Mouse (Mus musculus) left cerebral cortex, adult 2 months (tissue): Measurements from ENCODE around the gene Adamts14. TPM values are rescaled to one million over a fixed set of nuclear protein-coding genes. Genes with fewer than 3 reads are reported as not detected.

Experiments
- DNase-seq, 2 experiments: peaks; one replicate each; pipeline ENCODE4 v3.0.0; 2021 to 2022; ENCODE audit warnings: low spot score in 2 of 2, mixed read lengths in 1 of 2; ENCODE audit errors: extremely low spot score in 1 of 2
- H3K27ac ChIP-seq: fragments of 200-600 bp; 2 replicates; pipeline ENCODE4 v1.8.1; 2022
- H3K4me3 ChIP-seq: fragments of 200-600 bp; 2 replicates; pipeline ENCODE4 v1.8.1; 2022
- CTCF ChIP-seq: fragments of 200-600 bp; IDR thresholded peaks from 2 replicates; pipeline ENCODE4 v1.8.1; 2022; ENCODE audit warnings: antibody characterized with exemption, mild to moderate bottlenecking, moderate library complexity
- intact Hi-C: fragments of 180-260 bp; cut with DNase I; formaldehyde crosslinking; loops from one replicate; pipeline ENCODE4 v1.15.1; 2025
- long read RNA-seq, 2 experiments: library from polyadenylated mRNA; stranded (forward); transcript quantifications; one replicate each; pipeline ENCODE4 v2.0.0; 2021; ENCODE audit warnings: borderline mapping rate in 2 of 2
- total RNA-seq, 2 experiments: library from RNA; stranded (reverse); gene quantifications; 2 replicates each; pipeline ENCODE4 v1.2.3; 2021

The Adamts14 gene
- under 1 TPM; 0.20 to 0.30 TPM for total RNA-seq
- long read RNA-seq, experiment 1, full-length matches to known transcripts = 2 of 2 reads
- long read RNA-seq, experiment 1, partial matches to known transcripts = 0 of 2 reads
- long read RNA-seq, experiment 1, other reads (novel, unspliced or antisense) = 0 of 2 reads
- long read RNA-seq, experiment 2 = 0 reads

DNA sequence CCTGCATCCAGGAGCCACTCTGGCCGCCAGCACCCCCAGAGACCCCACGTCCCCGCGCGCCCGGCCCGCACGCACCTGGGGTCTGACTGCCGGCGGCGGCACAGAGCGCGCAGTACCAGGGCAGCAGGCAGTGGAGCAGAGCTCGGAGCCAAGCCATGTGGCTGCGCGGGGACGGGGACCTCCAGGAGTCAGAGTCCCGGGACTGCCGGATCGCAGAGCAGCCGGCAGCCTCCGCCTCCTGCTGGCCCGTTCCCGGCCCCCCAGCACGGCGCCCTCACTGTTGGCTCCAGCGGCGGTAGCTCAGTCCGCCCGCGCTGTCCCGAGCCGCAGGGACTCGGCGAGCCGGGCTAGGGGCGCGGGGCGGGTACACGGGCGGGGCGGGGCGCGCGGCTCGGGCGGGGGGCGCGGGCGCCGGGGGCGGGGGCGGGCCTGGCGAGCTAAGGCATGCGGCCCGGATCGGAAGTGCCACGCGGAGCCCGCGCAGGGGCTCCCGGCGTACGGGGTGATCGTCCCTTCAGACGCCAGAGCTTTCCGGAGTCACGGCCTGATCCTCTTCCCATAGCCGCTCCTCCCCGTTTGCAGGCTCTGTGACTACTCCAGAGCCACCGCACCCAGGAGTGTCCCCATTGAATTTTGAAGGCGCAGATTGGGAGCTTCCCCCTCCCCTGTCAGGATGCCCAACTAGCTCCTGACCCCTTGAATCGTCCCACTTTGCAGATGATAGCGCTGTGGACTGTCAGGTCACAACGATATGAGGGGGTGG is at the start of gene Adamts14:
Adamts14 (minus strand) TSS at position 358 of the 763 bp plus-strand sequence.
- H3K27ac ChIP-seq = no peak within 1 kb of the TSS
- intact Hi-C loops = loop anchor here (5.0 kb wide), 1 partner anchor 61 kb away; no protein-coding TSS in a partner anchor
- peak within 1 kb of the TSS; percentile 40 for H3K4me3 ChIP-seq
- no peak for DNase-seq
- no peak for TF ChIP-seq CTCF

DNA sequence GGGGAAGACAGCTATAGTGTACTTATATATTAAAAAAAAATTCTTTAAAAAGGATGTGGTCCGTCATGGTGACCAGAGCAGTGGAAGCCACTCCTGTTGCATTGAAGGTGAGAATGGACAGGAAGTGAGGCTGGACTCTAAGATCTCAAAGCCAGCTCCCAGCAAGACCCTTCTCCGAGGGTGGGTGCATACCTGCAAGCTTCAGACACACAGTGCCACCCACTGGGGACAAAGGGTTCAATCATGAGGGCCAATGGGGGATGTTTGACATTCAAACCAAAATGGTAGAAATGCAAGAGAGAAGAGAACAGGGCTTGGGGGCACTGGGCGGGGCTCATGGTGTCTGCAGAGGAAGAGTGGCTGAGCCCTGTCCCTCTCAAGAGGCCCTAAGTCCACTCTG is 45.3 kb upstream of the Adamts14 start:
- Histone ChIP-seq H3K27ac (no peak overlapping the region), H3K4me3 (no peak overlapping the region)
- DNase-seq = no peak
- TF ChIP-seq CTCF = no peak
- intact Hi-C loops = no loop called here

- DNase-seq = no peak
- Histone ChIP-seq H3K4me3 (no peak overlapping the region), H3K27ac (no peak overlapping the region)
- no peak for TF ChIP-seq CTCF
- intact Hi-C loops = no loop called here
Measured at GRCm38 (mm10) chr10:61315324-61315880, 42.2 kb upstream of the Adamts14 start.

GRCm38 (mm10) chr10:61313750-61314149 is 40.5 kb upstream of the Adamts14 start:
- Histone ChIP-seq H3K4me3 (no peak overlapping the region), H3K27ac (no peak overlapping the region)
- no peak for DNase-seq
- no peak for TF ChIP-seq CTCF
- intact Hi-C loops = no loop called here

DNA sequence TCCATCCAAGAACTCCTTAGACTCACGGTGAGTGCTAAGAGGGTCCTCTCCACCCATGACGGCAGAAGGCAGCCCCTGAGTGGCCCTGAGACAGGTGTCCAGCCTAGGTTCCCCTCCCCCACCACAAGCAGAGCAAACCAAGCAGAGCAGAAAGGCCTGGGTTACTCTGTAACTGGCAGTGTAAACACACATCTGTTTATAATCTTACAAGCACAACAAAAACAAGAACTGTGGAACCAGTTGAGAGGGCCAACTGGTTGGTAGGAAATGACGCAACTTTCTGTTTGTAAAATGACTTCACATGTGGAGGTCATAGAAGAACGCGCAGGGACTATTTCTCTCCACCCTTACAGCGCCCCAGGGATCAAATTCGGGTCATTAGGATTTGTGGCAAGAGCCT is 39.5 kb upstream of the Adamts14 start:
- no peak overlapping the region for H3K4me3 ChIP-seq
- intact Hi-C loops = no loop called here
- DNase-seq = no peak
- H3K27ac ChIP-seq = no peak overlapping the region
- no peak for TF ChIP-seq CTCF

DNA sequence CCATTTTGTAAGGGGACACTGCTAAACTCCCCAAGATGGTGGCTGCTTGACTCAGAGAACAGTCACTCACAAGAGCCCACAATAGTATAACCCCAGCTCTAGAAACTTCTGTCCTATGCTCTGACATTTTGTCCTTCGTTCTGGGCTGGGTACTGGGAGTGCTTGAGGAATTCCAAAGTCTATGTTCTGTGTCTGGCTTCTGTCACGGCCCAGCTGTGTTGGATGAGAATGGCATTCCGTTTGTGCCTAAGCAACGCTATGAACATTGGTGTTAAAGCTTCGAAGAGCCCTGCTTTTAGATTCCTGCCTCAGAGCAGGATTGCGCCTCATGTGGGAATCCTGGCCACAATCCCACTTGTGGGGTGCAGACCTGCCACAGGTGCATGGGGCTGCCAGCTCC is 38.9 kb upstream of the Adamts14 start:
- no peak for TF ChIP-seq CTCF
- intact Hi-C loops = no loop called here
- no peak for DNase-seq
- Histone ChIP-seq H3K4me3 (no peak overlapping the region), H3K27ac (no peak overlapping the region)

GRCm38 (mm10) chr10:61308706-61309320 is 35.6 kb upstream of the Adamts14 start:
- no peak for TF ChIP-seq CTCF
- no peak overlapping the region for H3K27ac ChIP-seq
- H3K4me3 ChIP-seq = no peak overlapping the region
- DNase-seq = no peak
- intact Hi-C loops = no loop called here

DNA sequence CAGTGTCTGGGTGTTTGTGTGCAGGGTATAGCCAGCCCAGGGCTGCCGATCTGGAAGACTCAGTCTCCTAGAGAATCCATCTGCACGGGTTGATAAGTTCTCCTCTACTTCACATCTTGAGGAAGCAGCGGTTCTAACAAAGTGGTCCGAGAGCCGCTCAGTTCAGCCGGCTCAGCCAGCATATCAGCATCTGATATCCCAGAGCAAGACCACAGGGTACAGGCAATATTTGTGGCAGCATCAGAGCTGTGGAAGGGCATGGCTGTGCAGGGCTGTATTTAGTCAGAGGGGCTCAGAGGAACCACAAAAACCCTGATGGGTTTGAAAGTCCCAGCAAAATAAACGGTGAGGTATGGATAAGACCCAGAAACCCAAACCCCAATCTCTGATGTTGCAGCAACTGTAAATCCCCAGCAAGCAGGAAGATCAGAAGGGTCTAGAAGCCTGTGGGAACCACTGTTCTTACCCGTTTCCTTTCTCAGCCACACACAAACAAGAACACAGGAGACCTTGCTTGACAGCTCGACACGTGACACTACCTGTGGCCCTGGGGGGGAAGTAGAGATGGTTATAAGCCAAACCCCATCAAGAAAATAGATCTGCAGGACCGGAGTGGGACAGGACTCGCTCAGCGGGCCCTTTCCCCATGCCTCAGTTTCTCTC is 32.8 kb upstream of the Adamts14 start:
- intact Hi-C loops = no loop called here
- DNase-seq = no peak
- no peak overlapping the region for H3K27ac ChIP-seq
- no peak for TF ChIP-seq CTCF
- H3K4me3 ChIP-seq = no peak overlapping the region

DNA sequence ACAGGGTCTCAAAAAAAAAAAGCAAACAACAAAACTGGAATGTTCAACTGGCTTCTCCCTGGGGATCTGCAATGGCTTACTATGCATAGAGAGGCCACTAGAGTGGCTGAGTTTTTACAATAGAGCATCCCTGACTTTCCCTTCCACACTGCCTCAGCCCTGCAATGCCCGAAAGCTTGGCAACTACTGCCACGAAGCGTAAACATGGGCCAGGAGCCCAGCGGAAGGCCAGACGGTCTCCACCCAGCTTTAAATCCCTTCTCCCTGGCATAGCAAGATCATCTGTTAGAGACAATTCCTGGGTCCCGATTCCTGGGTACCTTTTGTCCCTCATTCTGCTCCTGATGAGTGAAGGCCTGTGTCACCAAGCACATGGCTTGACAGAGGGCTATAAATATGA is 30.8 kb upstream of the Adamts14 start:
- H3K4me3 ChIP-seq = no peak overlapping the region
- no peak for DNase-seq
- intact Hi-C loops = no loop called here
- H3K27ac ChIP-seq = no peak overlapping the region
- no peak for TF ChIP-seq CTCF

DNA sequence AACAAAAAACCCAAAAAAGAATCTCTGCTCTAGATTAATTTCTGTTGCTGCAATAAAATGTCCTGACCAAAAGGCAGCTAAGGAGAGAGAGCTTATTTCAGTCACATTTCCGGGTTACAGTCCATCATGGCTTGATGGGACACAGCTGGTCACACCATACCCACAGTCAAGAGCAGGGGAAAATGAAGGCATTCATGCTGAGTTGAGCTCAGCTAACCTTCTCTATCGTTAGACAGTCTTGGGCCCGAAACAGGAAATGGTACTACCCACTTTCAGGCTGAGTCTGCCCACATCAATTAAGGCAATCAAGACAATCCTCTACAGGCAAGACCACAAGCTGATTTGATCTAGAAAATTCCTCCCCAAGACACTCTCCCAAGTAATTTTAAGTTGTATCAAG is 27.8 kb upstream of the Adamts14 start:
- Histone ChIP-seq H3K27ac (no peak overlapping the region), H3K4me3 (no peak overlapping the region)
- intact Hi-C loops = no loop called here

GRCm38 (mm10) chr10:61297477-61297876 is 24.2 kb upstream of the Adamts14 start, which contains the start of gene Prf1:
Gene Prf1 (plus strand): TSS chr10:61297833.
- intact Hi-C loops = no loop called here

More for the DNA sequence above, 27.8 kb upstream of the Adamts14 start:
- no peak for TF ChIP-seq CTCF
- no peak for DNase-seq

More at GRCm38 (mm10) chr10:61297477-61297876, 24.2 kb upstream of the Adamts14 start, which contains the start of gene Prf1:
- no peak within 1 kb of the TSS for H3K4me3 ChIP-seq
- no peak for TF ChIP-seq CTCF
- no peak within 1 kb of the TSS for H3K27ac ChIP-seq
- DNase-seq = no peak
